Mouse (Mus musculus) brown adipose tissue, adult 24 weeks (tissue): ENCODE results near the gene Katnal1. TPM values are rescaled to one million over a fixed set of nuclear protein-coding genes. Genes with fewer than 3 reads are reported as not detected.
A peak's percentile ranks its signal among the peaks of the same experiment; 100 is the strongest.

ENCODE experiments used
- H3K27ac ChIP-seq: fragments of 200-500 bp; replicated peaks from 2 replicates; pipeline ENCODE4 v1.5.1; 2012; ENCODE audit warnings: low read depth, mild to moderate bottlenecking, low read length
- H3K4me1 ChIP-seq: fragments of 200-500 bp; 2 replicates; pipeline ENCODE4 v1.6.1; 2012; ENCODE audit warnings: low read length, mixed read lengths; ENCODE audit not compliant: control insufficient read depth, insufficient read depth, insufficient read length
- H3K4me3 ChIP-seq: fragments of 200-500 bp; 2 replicates; pipeline ENCODE4 v1.5.1; 2012; ENCODE audit warnings: low read depth, mild to moderate bottlenecking, low read length, moderate library complexity; ENCODE audit not compliant: insufficient read depth
- polyA plus RNA-seq: library from polyadenylated mRNA; stranded (reverse); fragments of >200 nt; gene quantifications from 2 replicates; pipeline ENCODE4 v1.2.4, GENCODE M21; 2012; ENCODE audit not compliant: missing spikeins, insufficient read depth, insufficient read length

The Katnal1 gene
- polyA plus RNA-seq: 5.0 and 7.0 TPM in 2 replicates

- Histone ChIP-seq H3K27ac (peak within 1 kb of the TSS; percentile 73), H3K4me1 (peaks cover 4% of the 10 kb centered on the region; the same call in 1 of the 2 replicates), H3K4me3 (peak within 1 kb of the TSS; percentile 86)
Measured at GRCm38 (mm10) chr5:148929116-148929449, at the start of gene Katnal1. Katnal1 (minus strand) TSS chr5:148929320.

- H3K4me1 ChIP-seq: peaks cover 9% of the 10 kb centered on the region
- H3K27ac ChIP-seq: peak overlapping the region; percentile 82
- H3K4me3 ChIP-seq: no peak overlapping the region
Measured at GRCm38 (mm10) chr5:148978458-148979165, 49.5 kb upstream of the Katnal1 start.

- H3K27ac ChIP-seq: peak overlapping the region; percentile 82
- no peak overlapping the region for H3K4me3 ChIP-seq
- H3K4me1 ChIP-seq: peaks cover 9% of the 10 kb centered on the region
Measured at GRCm38 (mm10) chr5:148977698-148978457, 48.8 kb upstream of the Katnal1 start.

- Histone ChIP-seq H3K4me3 (no peak overlapping the region), H3K4me1 (peaks cover 9% of the 10 kb centered on the region), H3K27ac (no peak overlapping the region)
Measured at GRCm38 (mm10) chr5:148976876-148977275, 47.8 kb upstream of the Katnal1 start.

GRCm38 (mm10) chr5:148975035-148975434 lies 45.9 kb upstream of the Katnal1 start:
- H3K4me1 ChIP-seq: peaks cover 9% of the 10 kb centered on the region
- H3K4me3 ChIP-seq: no peak overlapping the region
- H3K27ac ChIP-seq: no peak overlapping the region

- H3K4me1 ChIP-seq: peaks cover 3% of the 10 kb centered on the region
- H3K27ac ChIP-seq: no peak overlapping the region
- no peak overlapping the region for H3K4me3 ChIP-seq
Measured at GRCm38 (mm10) chr5:148973019-148973668, 44.0 kb upstream of the Katnal1 start.

- no peaks in the 10 kb centered on the region for H3K4me1 ChIP-seq
- no peak overlapping the region for H3K27ac ChIP-seq
- H3K4me3 ChIP-seq: no peak overlapping the region
Measured at GRCm38 (mm10) chr5:148972167-148972566, 43.0 kb upstream of the Katnal1 start.

- no peak overlapping the region for H3K27ac ChIP-seq
- peak overlapping the region; percentile 20; the same call in 1 of the 2 replicates for H3K4me3 ChIP-seq
- H3K4me1 ChIP-seq: peaks cover 5% of the 10 kb centered on the region
Measured at GRCm38 (mm10) chr5:148969648-148970047, 40.5 kb upstream of the Katnal1 start.

- no peak overlapping the region for H3K27ac ChIP-seq
- H3K4me3 ChIP-seq: no peak overlapping the region
- peaks cover 5% of the 10 kb centered on the region for H3K4me1 ChIP-seq
Measured at GRCm38 (mm10) chr5:148968958-148969576, 39.9 kb upstream of the Katnal1 start.

GRCm38 (mm10) chr5:148968179-148968578 lies 39.1 kb upstream of the Katnal1 start:
- H3K4me1 ChIP-seq: peaks cover 5% of the 10 kb centered on the region
- no peak overlapping the region for H3K27ac ChIP-seq
- H3K4me3 ChIP-seq: no peak overlapping the region

- Histone ChIP-seq H3K4me3 (no peak overlapping the region), H3K27ac (0 out of 2 replicates have a peak overlapping the region, but pooled peaks have one; percentile 16), H3K4me1 (peaks cover 5% of the 10 kb centered on the region)
Measured at GRCm38 (mm10) chr5:148966395-148966794, 37.3 kb upstream of the Katnal1 start.

GRCm38 (mm10) chr5:148965691-148966333 lies 36.7 kb upstream of the Katnal1 start:
- Histone ChIP-seq H3K4me1 (peaks cover 5% of the 10 kb centered on the region), H3K27ac (peak overlapping the region; percentile 82), H3K4me3 (peak overlapping the region; percentile 29)

GRCm38 (mm10) chr5:148965089-148965591 lies 36.0 kb upstream of the Katnal1 start:
- Histone ChIP-seq H3K4me3 (peak overlapping the region; percentile 29), H3K4me1 (peaks cover 5% of the 10 kb centered on the region), H3K27ac (peak overlapping the region; percentile 82)

GRCm38 (mm10) chr5:148964251-148964650 lies 35.1 kb upstream of the Katnal1 start:
- peaks cover 6% of the 10 kb centered on the region for H3K4me1 ChIP-seq
- no peak overlapping the region for H3K27ac ChIP-seq
- H3K4me3 ChIP-seq: no peak overlapping the region
